Mouse (Mus musculus): Measurements from ENCODE around the gene Dnmt3a.

Gene Dnmt3a

DNA sequence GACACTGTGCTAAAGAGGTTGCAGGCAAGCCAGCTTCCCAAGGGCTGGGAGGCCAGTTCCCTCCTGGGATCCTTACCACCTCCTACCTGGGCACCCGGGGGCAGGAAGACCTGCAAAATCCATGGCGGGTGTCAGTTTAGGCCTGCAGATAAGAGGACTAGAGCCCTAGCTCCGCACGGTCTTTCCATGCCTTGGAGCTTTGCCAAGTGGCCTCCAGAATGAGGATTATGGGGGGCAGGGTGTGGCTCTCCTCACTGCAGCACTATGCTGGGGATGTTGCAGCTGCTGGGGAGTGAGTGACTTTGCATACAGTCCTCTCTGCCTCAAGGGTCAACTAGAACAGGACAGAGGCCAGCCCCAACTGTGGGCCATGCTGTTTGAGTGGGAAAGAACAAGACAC is 14.1 kb downstream of the Dnmt3a start:
- in situ Hi-C loops (cut with MboI, MseI): no loop called here

GRCm38 (mm10) chr12:3823408-3823807 is 17.6 kb downstream of the Dnmt3a start:
- in situ Hi-C loops (cut with MboI, MseI): no loop called here

GRCm38 (mm10) chr12:3824906-3825713 is 19.3 kb downstream of the Dnmt3a start:
- in situ Hi-C loops (cut with MboI, MseI): no loop called here

DNA sequence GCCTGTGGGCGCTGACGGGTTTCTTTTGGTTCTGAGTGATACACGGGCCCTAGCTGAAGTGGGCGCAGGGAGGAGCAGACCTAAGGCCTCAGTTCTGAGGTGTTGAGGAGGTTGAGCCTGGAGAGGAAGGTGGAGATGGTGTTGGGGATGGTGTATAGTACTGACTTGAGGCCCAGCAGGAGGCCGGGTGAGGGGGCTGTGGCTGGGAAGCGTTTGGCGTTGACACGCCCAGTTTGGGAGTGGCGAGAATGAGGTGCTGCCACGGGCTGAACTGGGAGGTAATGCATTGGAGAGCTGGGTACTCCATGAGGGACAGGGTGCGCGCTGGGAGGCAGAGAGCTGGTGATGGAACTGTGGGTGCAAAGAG is 19.9 kb downstream of the Dnmt3a start:
- in situ Hi-C loops (cut with MboI, MseI): no loop called here

- in situ Hi-C loops (cut with MboI, MseI): no loop called here
Measured at GRCm38 (mm10) chr12:3827771-3828170, 22.0 kb downstream of the Dnmt3a start.

DNA sequence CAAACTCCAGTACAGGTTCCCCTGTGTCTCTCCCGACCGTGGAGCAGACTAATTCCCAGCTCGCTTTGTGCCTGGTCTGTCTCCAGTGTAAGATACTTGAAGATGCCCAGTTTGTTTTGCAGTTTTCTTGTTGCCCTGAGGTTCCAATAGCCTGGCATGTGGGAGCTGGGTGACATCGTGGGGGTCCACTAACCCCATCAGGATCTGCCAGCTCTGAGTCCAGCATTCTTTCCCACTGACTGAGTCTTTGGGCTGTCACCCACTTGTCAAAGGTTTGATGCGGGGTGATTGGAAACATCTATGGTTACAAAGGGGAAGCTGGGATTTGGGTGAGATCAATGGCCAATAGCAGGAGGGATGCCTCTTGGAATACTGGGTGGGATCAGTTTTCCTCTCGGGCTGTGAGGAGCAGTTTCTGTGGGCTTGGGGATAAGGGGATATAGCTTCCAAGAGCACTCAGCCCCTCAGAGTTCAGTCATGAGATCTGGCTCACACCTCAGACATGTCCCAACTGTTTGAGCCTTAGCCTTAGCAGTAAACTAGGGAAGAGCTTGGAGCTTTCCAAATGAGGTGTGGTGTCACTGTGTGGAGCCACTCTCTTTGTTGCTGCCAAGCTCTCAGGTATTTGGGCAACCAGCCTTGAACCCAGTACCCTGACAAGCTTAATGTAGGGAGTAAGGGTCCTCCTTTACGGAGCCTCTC is 27.4 kb downstream of the Dnmt3a start:
- in situ Hi-C loops (cut with MboI, MseI): no loop called here

GRCm38 (mm10) chr12:3833851-3834273 is 28.1 kb downstream of the Dnmt3a start:
- in situ Hi-C loops (cut with MboI, MseI): no loop called here

DNA sequence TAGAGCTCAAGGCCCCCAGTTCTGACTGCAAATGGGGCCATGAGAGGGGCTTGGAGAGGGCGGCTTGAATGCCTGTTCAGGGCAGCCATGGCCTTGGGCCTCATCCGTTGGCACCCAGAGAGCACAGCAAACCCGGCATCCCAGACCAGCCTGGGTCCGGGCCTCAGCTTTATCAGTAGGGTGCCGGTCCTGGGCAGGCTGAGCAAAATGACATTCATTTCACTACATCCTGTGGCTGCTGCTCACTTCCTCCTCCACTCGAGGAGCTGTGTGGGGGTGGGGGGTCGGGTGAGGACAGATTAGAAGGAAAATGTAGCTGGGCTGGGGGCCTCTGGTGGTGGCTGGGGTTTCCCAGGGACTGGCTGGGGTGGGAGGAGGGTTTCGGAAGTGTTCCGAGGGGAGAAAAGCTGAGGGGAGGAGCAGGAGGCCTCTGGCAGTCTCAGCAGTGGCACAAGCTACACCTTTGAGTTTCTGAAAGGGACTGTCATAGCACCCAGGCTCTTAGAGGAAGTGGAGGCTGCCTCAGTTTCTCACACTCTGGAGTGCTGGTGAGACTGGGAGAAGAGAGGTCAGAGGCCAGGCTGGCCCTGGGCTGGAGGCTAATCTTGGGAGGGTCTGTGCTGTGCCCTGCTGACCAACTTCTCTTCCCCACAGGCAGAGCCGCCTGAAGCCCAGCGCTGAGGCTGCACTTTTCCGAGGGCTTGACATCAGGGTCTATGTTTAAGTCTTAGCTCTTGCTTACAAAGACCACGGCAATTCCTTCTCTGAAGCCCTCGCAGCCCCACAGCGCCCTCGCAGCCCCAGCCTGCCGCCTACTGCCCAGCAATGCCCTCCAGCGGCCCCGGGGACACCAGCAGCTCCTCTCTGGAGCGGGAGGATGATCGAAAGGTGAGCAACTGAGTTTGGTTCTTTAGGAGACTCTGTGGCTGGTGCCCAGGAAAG is 28.8 kb downstream of the Dnmt3a start:
- in situ Hi-C loops (cut with MboI, MseI): no loop called here

GRCm38 (mm10) chr12:3835576-3835975 is 29.8 kb downstream of the Dnmt3a start:
- in situ Hi-C loops (cut with MboI, MseI): no loop called here

- in situ Hi-C loops (cut with MboI, MseI): no loop called here
Measured at GRCm38 (mm10) chr12:3837081-3837832, 31.4 kb downstream of the Dnmt3a start.

- in situ Hi-C loops (cut with MboI, MseI): no loop called here
Measured at GRCm38 (mm10) chr12:3838009-3838408, 32.2 kb downstream of the Dnmt3a start.

- in situ Hi-C loops (cut with MboI, MseI): no loop called here
Measured at GRCm38 (mm10) chr12:3839662-3840061, 33.9 kb downstream of the Dnmt3a start.

GRCm38 (mm10) chr12:3841121-3841520 is 35.3 kb downstream of the Dnmt3a start:
- in situ Hi-C loops (cut with MboI, MseI): no loop called here

- in situ Hi-C loops (cut with MboI, MseI): no loop called here
Measured at GRCm38 (mm10) chr12:3842843-3843242, 37.0 kb downstream of the Dnmt3a start.

- in situ Hi-C loops (cut with MboI, MseI): no loop called here
Measured at GRCm38 (mm10) chr12:3843371-3843861, 37.6 kb downstream of the Dnmt3a start.

DNA sequence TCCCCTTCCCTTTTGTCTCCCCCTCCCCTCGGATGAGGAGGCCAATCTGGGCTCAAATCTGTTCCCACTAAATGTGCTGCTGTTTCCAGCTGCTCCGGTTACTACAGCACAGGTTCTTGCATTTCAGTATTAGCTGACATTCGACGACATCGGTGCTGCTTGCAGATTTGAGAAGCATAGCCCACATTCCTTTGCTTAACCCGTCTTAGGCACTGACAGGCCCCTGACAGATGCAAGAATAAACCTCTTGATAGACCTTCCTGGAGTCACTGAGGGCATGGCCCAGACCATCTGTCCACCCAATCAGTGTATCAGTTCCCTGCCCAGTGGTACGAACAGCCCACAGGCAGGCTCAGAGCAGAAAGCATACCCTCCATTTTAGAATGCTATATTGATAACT is 38.1 kb downstream of the Dnmt3a start:
- in situ Hi-C loops (cut with MboI, MseI): no loop called here

DNA sequence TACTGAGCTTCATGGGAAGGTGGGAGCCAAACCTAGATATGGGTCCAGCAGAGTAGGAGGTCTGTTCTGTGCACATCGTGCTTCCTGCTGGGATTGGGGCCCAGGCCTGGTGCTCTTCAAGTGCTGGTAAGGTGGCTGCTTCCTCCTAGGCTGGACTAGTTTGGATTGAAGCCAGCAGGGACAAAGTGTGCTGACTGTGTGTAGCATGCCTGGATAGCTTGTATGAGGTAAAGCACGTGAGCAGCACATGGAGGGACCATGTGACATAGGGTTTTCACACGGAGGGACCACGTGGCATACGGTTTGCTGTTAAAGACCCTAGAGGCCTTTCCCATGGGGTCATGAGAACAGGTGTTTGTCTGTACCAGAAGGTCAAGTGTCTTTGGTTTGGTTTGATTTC is 38.5 kb downstream of the Dnmt3a start:
- in situ Hi-C loops (cut with MboI, MseI): no loop called here

DNA sequence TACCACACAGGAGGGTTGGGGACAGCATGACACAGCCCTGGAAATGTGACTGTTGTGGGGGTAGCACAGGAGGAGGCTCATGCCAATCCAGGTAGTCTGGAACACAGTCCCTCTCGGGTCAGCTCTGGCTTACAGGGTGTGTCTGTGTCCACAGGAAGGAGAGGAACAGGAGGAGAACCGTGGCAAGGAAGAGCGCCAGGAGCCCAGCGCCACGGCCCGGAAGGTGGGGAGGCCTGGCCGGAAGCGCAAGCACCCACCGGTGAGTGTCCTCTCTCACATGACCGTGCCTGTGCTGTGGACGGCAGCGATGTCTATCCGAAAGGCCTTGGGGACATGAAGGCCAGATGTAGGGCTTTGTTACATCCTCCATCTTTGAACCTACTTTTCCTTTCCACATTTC is 43.7 kb downstream of the Dnmt3a start:
- in situ Hi-C loops (cut with MboI, MseI): no loop called here

GRCm38 (mm10) chr12:3850165-3850564 is 44.4 kb downstream of the Dnmt3a start:
- in situ Hi-C loops (cut with MboI, MseI): no loop called here

- in situ Hi-C loops (cut with MboI, MseI): no loop called here
Measured at GRCm38 (mm10) chr12:3850731-3851130, 44.9 kb downstream of the Dnmt3a start.

- in situ Hi-C loops (cut with MboI, MseI): no loop called here
Measured at GRCm38 (mm10) chr12:3851179-3851578, 45.4 kb downstream of the Dnmt3a start.

Measured in T-helper 1 cell (primary cell).